Mouse (Mus musculus) erythroid progenitor cell, adult 5-6 weeks (primary cell): ENCODE measurements around the gene Gid4. TPM values are rescaled to one million over a fixed set of nuclear protein-coding genes. Genes with fewer than 3 reads are reported as not detected.

Experiments
- total RNA-seq, 2 experiments: library from RNA; stranded (forward) in 1 of 2; stranded (reverse) in 1 of 2; fragments of 150-400 nt in 1 of 2; fragments of 186-747, 209-891 nt in 1 of 2; gene quantifications; 2 replicates each; pipeline versions ENCODE4 v1.2.3 to v1.2.4; 2015 to 2017; ENCODE audit warnings: low replicate concordance in 2 of 2

The Gid4 gene
- total RNA-seq, 2 experiments from 2014 or later: 8.2 to 12.6 TPM

Other genes with a start within 250 kb of the Gid4 start
- gene Srebf1, start 194.6 kb upstream of the Gid4 start, total RNA-seq (2015; ENCODE audit: low replicate concordance): 6.3 and 10.8 TPM in 2 replicates
- 10.7 and 34.9 TPM in 2 replicates for gene Srebf1, start 194.6 kb upstream of the Gid4 start, total RNA-seq (2017; ENCODE audit: low replicate concordance)
- gene Tom1l2, start 64.2 kb upstream of the Gid4 start, total RNA-seq (2015; ENCODE audit: low replicate concordance): 3.8 and 9.7 TPM in 2 replicates
- gene Tom1l2, start 64.2 kb upstream of the Gid4 start, total RNA-seq (2017; ENCODE audit: low replicate concordance): 3.6 and 3.9 TPM in 2 replicates
- gene Drc3, start 63.8 kb upstream of the Gid4 start, total RNA-seq (2015; ENCODE audit: low replicate concordance): not detected in 2 replicates
- not detected in 2 replicates for gene Drc3, start 63.8 kb upstream of the Gid4 start, total RNA-seq (2017; ENCODE audit: low replicate concordance)
- 11.9 and 12.2 TPM in 2 replicates for gene Atpaf2, start 1.3 kb downstream of the Gid4 start, total RNA-seq (2015; ENCODE audit: low replicate concordance)
- 21.1 and 31.8 TPM in 2 replicates for gene Atpaf2, start 1.3 kb downstream of the Gid4 start, total RNA-seq (2017; ENCODE audit: low replicate concordance)
- 9.6 and 9.7 TPM in 2 replicates for gene Drg2, start 37.4 kb downstream of the Gid4 start, total RNA-seq (2015; ENCODE audit: low replicate concordance)
- gene Drg2, start 37.4 kb downstream of the Gid4 start, total RNA-seq (2017; ENCODE audit: low replicate concordance): 4.6 and 25.8 TPM in 2 replicates
- 0.72 and 2.1 TPM in 2 replicates for gene Myo15, start 52.2 kb downstream of the Gid4 start, total RNA-seq (2015; ENCODE audit: low replicate concordance)
- gene Myo15, start 52.2 kb downstream of the Gid4 start, total RNA-seq (2017; ENCODE audit: low replicate concordance): 3.9 and 5.4 TPM in 2 replicates
- 20.5 TPM in 2 replicates for gene Alkbh5, start 119.2 kb downstream of the Gid4 start, total RNA-seq (2015; ENCODE audit: low replicate concordance)
- 18.8 and 21.3 TPM in 2 replicates for gene Alkbh5, start 119.2 kb downstream of the Gid4 start, total RNA-seq (2017; ENCODE audit: low replicate concordance)